Mouse (Mus musculus) hindbrain, embryonic 16.5 days (tissue): ENCODE measurements around the gene BC107364. TPM values are rescaled to one million over a fixed set of nuclear protein-coding genes. Genes with fewer than 3 reads are reported as not detected.
"Not testable (repeated sequence)": the region's sequence is repeated elsewhere in the genome, so short reads cannot be mapped to it uniquely, and the experiment has no call there.

ENCODE experiments used
- ATAC-seq: fragments of 200-750 bp; cut with Nextera tagmentation; 2 replicates; pipeline ENCODE4 v1.8.0; 2017; ENCODE audit warnings: moderate TSS enrichment, moderate library complexity
- H3K27ac ChIP-seq: fragments of 300-500 bp; sonication (generic); 2 replicates; pipeline ENCODE4 v1.5.1; 2014; ENCODE audit warnings: low read depth, mild to moderate bottlenecking, control low read depth, low read length, moderate library complexity
- H3K27me3 ChIP-seq: fragments of 300-500 bp; sonication (generic); replicated peaks from 2 replicates; pipeline ENCODE4 v1.6.1; 2014; ENCODE audit warnings: low read length; ENCODE audit not compliant: control insufficient read depth, insufficient read depth
- H3K36me3 ChIP-seq: fragments of 300-500 bp; sonication (generic); 2 replicates; pipeline ENCODE4 v1.6.1; 2014; ENCODE audit warnings: mild to moderate bottlenecking, low read length, moderate library complexity, mixed read lengths; ENCODE audit not compliant: control insufficient read depth, insufficient read depth
- H3K4me1 ChIP-seq: fragments of 300-500 bp; sonication (generic); 2 replicates; pipeline ENCODE4 v1.6.1; 2014; ENCODE audit warnings: low read depth, low read length; ENCODE audit not compliant: control insufficient read depth, insufficient read depth
- H3K4me2 ChIP-seq: fragments of 300-500 bp; sonication (generic); 2 replicates; pipeline ENCODE4 v1.6.1; 2014; ENCODE audit warnings: mild to moderate bottlenecking, low read length, control low read depth, moderate library complexity
- H3K4me3 ChIP-seq: fragments of 300-500 bp; sonication (generic); 2 replicates; pipeline ENCODE4 v1.5.1; 2014; ENCODE audit warnings: mild to moderate bottlenecking, low read length, control low read depth, moderate library complexity
- H3K9ac ChIP-seq: fragments of 300-500 bp; sonication (generic); 2 replicates; pipeline ENCODE4 v1.6.1; 2014; ENCODE audit warnings: low read depth, mild to moderate bottlenecking, control low read depth, low read length, moderate library complexity
- H3K9me3 ChIP-seq: fragments of 300-500 bp; sonication (generic); 2 replicates; pipeline ENCODE4 v1.6.1; 2014; ENCODE audit warnings: mild to moderate bottlenecking, low read length, moderate library complexity; ENCODE audit not compliant: control insufficient read depth
- WGBS: fragments of 180-500 bp; shearing (Covaris S2); extraction: QIAGEN DNeasy Blood & Tissue Kit; methylation state at CpG from one replicate; pipeline ENCODE4 v1.1.7; 2014; 5-methylcytosine and 5-hydroxymethylcytosine counted together
- polyA plus RNA-seq: library from polyadenylated mRNA; unstranded; fragments of >200 nt; fragmentation: Nextera tagmentation; extraction: Ambion mirVana; gene quantifications from 2 replicates; pipeline ENCODE4 v1.2.1, GENCODE M21; 2015

The BC107364 gene
- polyA plus RNA-seq, 1 experiment from 2014 or later, result not detected

DNA sequence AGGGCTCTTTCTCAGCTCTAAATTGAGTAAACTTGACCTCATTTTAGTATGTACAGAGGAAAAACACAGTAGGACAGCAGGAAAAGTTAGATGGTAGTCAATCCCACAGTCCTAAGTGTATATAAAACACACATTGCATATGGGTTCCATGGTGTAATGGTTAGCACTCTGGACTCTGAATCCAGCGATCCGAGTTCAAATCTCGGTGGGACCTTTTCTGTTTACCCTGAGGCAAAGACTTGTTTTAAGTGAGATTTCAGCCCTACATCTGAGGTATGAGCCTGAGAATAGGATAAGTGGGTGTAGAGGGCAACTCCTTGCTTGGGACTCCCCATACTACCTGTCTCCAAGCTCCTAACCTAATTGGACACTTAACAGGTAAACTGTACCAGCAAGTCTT is 27.1 kb upstream of the BC107364 start:
- ATAC-seq, result no peak
- H3K4me1 ChIP-seq, result peaks cover 7% of the 10 kb centered on the region
- WGBS, result 22% methylated on average over 3 of the region's 3 CpGs
- H3K27me3 ChIP-seq, result peaks cover 26% of the 10 kb centered on the region
- no peaks in the 10 kb centered on the region for H3K36me3 ChIP-seq
- H3K4me3 ChIP-seq, result no peak overlapping the region
- no peak overlapping the region for H3K4me2 ChIP-seq
- H3K9me3 ChIP-seq, result no peaks in the 10 kb centered on the region
- H3K9ac ChIP-seq, result no peak overlapping the region
- H3K27ac ChIP-seq, result no peak overlapping the region

DNA sequence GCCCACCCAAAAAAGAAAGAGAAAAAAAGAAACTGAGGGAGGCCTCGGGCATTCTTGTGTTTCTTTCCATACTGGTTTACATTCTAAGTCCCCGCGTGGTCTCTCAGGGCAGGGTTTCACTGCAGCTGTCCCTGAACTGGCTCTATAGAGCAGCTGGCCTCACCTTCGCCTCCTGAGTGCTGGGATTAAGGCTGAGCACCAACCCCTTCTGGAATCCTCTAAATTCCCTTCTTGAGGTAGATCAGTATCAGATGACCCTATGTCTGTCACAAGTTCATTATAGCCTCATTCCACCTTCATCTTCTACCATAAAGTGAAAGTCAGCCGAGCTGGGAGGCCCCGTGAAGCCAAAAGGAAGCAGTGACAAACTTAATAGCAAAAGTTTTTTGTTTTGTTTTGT is 25.5 kb upstream of the BC107364 start:
- Histone ChIP-seq H3K27me3 (peaks cover 38% of the 10 kb centered on the region), H3K9me3 (no peaks in the 10 kb centered on the region), H3K4me1 (peaks cover 7% of the 10 kb centered on the region), H3K27ac (no peak overlapping the region), H3K36me3 (no peaks in the 10 kb centered on the region), H3K9ac (no peak overlapping the region), H3K4me2 (no peak overlapping the region), H3K4me3 (no peak overlapping the region)
- WGBS, result 64% methylated on average over 6 of the region's 6 CpGs
- no peak for ATAC-seq

DNA sequence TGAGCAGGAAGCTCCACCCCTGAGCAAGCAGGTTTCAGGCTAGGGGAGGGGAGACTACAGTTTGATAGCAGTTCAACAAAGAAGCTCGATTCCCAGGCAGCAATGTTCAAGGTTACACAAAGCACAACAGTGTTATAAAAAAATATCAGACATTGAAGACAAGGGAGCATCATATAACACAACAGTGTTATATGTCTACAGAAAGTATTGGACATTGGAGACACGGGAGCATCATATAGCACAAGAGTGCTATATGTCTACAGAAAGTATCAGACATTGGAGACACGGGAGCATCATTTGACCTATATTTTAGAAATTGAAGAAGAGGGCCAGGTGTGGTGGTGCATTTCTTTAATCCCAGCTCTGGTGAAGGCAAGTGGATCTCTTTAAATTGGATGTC is 25.0 kb upstream of the BC107364 start:
- no peak overlapping the region for H3K9ac ChIP-seq
- WGBS, result 61% methylated on average over 3 of the region's 3 CpGs
- no peak overlapping the region for H3K27ac ChIP-seq
- no peak overlapping the region for H3K4me3 ChIP-seq
- H3K9me3 ChIP-seq, result no peaks in the 10 kb centered on the region
- ATAC-seq, result no peak
- peaks cover 7% of the 10 kb centered on the region for H3K4me1 ChIP-seq
- H3K4me2 ChIP-seq, result no peak overlapping the region
- H3K36me3 ChIP-seq, result no peaks in the 10 kb centered on the region
- H3K27me3 ChIP-seq, result peaks cover 40% of the 10 kb centered on the region

DNA sequence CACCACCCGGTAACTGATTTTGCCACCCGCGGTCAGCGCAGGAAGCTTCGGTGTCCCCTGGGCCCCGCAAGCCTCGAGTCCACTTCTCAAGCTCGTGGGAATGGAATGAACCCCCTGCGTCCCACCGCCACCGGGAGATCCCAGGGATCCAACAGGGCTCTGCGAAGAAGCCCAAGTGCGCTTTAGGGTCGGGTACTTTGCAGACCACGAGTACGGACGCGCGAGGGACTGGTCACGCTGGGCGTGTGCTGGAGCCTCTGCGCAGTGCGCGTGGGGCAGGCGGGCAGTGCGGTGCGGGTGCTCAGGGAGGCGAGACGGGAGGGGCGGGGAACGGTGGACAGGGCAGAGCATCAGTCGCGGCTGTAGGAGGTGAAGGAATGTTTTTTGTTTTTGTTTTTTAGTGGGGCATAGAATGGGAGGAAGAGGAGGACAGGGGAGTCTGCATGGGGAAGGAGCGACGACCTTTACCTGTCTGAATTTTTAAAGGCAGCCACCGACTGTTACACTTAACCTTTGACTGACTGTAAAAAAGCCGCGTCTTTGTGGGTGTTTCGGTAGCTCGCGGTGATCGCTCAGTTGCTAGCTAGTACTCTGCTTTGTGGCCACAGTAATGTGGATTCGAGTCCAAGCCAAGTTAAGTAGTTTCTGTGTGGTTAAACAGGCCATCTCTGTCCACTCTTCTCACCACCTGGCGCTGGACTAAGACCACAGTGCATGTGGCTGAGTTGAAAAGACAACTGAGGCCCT is 23.0 kb upstream of the BC107364 start:
- Histone ChIP-seq H3K36me3 (no peaks in the 10 kb centered on the region), H3K27me3 (peaks cover 38% of the 10 kb centered on the region), H3K9me3 (no peaks in the 10 kb centered on the region), H3K9ac (peak overlapping the region; percentile 53), H3K4me2 (peak overlapping the region; percentile 76), H3K4me1 (peaks cover 7% of the 10 kb centered on the region), H3K4me3 (peak overlapping the region; percentile 37), H3K27ac (no peak overlapping the region)
- ATAC-seq, result no peak
- 1% methylated on average over 44 of the region's 44 CpGs for WGBS

DNA sequence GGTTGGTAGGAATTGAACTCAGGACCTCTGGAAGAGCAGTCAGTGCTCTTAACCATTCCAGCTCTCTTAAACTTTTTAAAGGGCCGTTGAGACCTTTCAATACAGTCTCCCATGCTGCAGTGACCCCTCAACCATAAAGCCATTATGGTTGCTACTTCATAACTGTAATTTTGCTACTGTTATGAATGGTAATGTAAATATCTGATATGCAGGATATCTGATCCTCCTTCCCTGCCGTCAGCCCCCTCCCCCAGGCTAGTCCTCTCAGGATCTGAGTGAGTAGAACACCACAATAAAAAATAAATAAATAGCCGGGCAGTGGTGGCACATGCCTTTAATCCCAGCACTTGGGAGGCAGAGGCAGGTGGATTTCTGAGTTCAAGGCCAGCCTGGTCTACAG is 21.4 kb upstream of the BC107364 start:
- not testable (repeated sequence) for H3K9me3 ChIP-seq, H3K9ac ChIP-seq, H3K27ac ChIP-seq, H3K36me3 ChIP-seq, ATAC-seq, H3K4me2 ChIP-seq, H3K4me1 ChIP-seq, H3K4me3 ChIP-seq
- WGBS, result 80% methylated on average over 3 of the region's 3 CpGs
- peaks cover 38% of the 10 kb centered on the region for H3K27me3 ChIP-seq

DNA sequence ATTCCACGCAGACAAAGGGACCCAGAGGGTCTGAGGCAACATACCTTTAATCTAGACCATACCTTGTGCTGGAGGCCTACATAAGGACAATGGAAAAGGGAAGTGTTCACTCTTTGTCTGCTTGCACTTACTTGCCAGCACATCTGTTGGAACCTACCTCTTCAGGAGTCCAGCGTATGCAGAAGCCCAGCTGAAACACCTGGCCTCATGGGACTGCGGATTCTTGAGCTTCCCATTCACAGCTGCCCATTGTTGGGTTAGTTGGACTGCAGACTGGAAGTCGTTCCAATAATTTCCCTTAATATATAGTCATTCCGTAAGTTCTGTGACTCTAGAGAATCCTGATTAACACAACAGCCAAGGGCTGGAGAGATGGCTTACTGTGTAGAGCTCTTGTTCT is 20.0 kb upstream of the BC107364 start:
- H3K9ac ChIP-seq, result no peak overlapping the region
- H3K4me2 ChIP-seq, result no peak overlapping the region
- no peak overlapping the region for H3K27ac ChIP-seq
- 92% methylated on average over 5 of the region's 5 CpGs for WGBS
- H3K27me3 ChIP-seq, result peaks cover 30% of the 10 kb centered on the region
- no peak for ATAC-seq
- no peaks in the 10 kb centered on the region for H3K9me3 ChIP-seq
- H3K4me3 ChIP-seq, result no peak overlapping the region
- peaks cover 7% of the 10 kb centered on the region for H3K4me1 ChIP-seq
- no peaks in the 10 kb centered on the region for H3K36me3 ChIP-seq

DNA sequence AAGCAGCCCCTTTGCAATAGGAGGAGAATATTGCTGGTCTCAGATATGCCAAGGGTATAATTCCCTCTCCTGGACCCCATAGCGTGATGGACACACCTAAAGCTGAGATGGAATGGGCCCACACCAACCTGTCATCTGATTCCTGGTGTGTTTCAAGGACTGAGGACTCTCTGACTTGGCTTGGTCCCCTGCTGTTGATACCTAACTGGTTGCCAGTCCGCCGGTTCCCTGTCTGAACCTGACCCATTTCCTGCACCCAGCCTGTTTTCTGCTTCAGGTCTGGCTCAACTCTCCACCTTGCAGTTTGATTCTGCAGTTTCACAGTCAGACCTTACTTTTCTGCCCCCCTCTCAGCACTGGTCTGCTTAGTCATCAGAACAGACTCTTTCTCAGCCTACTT is 17.5 kb upstream of the BC107364 start:
- Histone ChIP-seq H3K9ac (no peak overlapping the region), H3K27me3 (peaks cover 23% of the 10 kb centered on the region), H3K4me3 (no peak overlapping the region), H3K36me3 (no peaks in the 10 kb centered on the region), H3K4me2 (no peak overlapping the region), H3K9me3 (no peaks in the 10 kb centered on the region), H3K27ac (no peak overlapping the region), H3K4me1 (peaks cover 1% of the 10 kb centered on the region)
- no peak for ATAC-seq
- WGBS, result 87% methylated on average over 3 of the region's 3 CpGs

DNA sequence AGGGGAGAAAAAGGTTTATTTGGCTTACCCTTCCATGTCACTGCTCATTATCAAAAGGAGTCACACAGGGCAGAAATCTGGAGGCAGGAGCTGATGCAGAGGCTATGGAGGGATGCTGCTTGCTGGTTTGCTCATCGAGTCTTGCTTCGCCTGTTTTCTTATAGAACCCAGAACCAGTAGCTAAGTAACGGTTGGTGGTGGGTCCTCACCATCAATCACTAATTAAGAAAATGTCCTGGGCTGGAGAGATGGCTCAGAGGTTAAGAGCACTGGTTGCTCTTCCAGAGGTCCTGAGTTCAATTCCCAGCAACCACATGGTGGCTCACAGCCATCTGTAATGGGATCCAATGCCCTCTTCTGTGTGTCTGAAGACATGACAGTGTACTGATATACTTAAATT is 16.2 kb upstream of the BC107364 start:
- H3K27ac ChIP-seq, H3K9me3 ChIP-seq, ATAC-seq, H3K4me1 ChIP-seq, H3K9ac ChIP-seq, H3K36me3 ChIP-seq, H3K4me3 ChIP-seq, H3K4me2 ChIP-seq: not testable (repeated sequence)
- peaks cover 24% of the 10 kb centered on the region for H3K27me3 ChIP-seq
- 96% methylated on average over 3 of the region's 3 CpGs for WGBS

DNA sequence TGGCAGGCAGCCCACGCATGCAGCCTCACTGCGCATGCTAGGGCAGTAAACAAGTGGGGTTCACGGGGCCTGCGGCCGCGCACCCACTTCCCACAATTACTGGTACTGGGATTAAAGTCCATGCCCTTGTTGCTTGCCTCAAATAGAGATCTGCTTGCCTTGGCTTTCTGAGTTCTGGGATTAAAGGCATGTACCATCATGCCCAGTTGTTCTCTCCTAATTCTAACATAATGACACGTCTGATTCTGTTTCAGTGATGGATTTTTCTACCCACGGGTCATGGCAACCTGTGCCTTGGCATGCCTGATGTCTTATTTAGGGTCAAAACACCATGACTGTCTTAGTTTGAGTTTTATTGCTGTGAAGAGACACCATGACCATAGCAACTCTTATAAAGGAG is 15.5 kb upstream of the BC107364 start:
- no peak overlapping the region for H3K27ac ChIP-seq
- H3K4me1 ChIP-seq, result no peaks in the 10 kb centered on the region
- WGBS, result 90% methylated on average over 8 of the region's 8 CpGs
- H3K36me3 ChIP-seq, result no peaks in the 10 kb centered on the region
- no peaks in the 10 kb centered on the region for H3K9me3 ChIP-seq
- peaks cover 18% of the 10 kb centered on the region for H3K27me3 ChIP-seq
- H3K4me3 ChIP-seq, result no peak overlapping the region
- no peak overlapping the region for H3K9ac ChIP-seq
- no peak for ATAC-seq
- H3K4me2 ChIP-seq, result no peak overlapping the region
